Mouse (Mus musculus) forebrain, embryonic 13.5 days (tissue): ENCODE data around the gene Cherp. TPM values are rescaled to one million over a fixed set of nuclear protein-coding genes. Genes with fewer than 3 reads are reported as not detected.

Experiments used
- ATAC-seq: fragments of 200-750 bp; cut with Nextera tagmentation; 2 replicates; pipeline ENCODE4 v1.8.0; 2017
- H3K27ac ChIP-seq: fragments of 300-500 bp; sonication (generic); 2 replicates; pipeline ENCODE4 v1.5.1; 2015; ENCODE audit warnings: inconsistent platforms, mild to moderate bottlenecking, moderate library complexity
- H3K27me3 ChIP-seq: fragments of 300-500 bp; sonication (generic); 2 replicates; pipeline ENCODE4 v1.6.1; 2015; ENCODE audit warnings: mild to moderate bottlenecking, inconsistent platforms
- H3K36me3 ChIP-seq: fragments of 300-500 bp; sonication (generic); 2 replicates; pipeline ENCODE4 v1.6.1; 2015; ENCODE audit warnings: mild to moderate bottlenecking, inconsistent platforms; ENCODE audit not compliant: poor library complexity, severe bottlenecking
- H3K4me1 ChIP-seq: fragments of 300-500 bp; sonication (generic); 2 replicates; pipeline ENCODE4 v1.6.1; 2015; ENCODE audit warnings: inconsistent platforms
- H3K4me2 ChIP-seq: fragments of 300-500 bp; sonication (generic); 2 replicates; pipeline ENCODE4 v1.6.1; 2015; ENCODE audit warnings: inconsistent platforms, mild to moderate bottlenecking, moderate library complexity
- H3K4me3 ChIP-seq: fragments of 300-500 bp; sonication (generic); 2 replicates; pipeline ENCODE4 v1.5.1; 2015; ENCODE audit warnings: mild to moderate bottlenecking, inconsistent platforms
- H3K9ac ChIP-seq: fragments of 300-500 bp; sonication (generic); 2 replicates; pipeline ENCODE4 v1.6.1; 2015; ENCODE audit warnings: mild to moderate bottlenecking, inconsistent platforms
- H3K9me3 ChIP-seq: fragments of 300-500 bp; sonication (generic); replicated peaks from 2 replicates; pipeline ENCODE4 v1.6.1; 2016; ENCODE audit warnings: inconsistent platforms
- WGBS: fragments of 180-500 bp; shearing (Covaris S2); methylation state at CpG from one replicate; pipeline ENCODE4 v1.1.7; 2015; 5-methylcytosine and 5-hydroxymethylcytosine counted together
- polyA plus RNA-seq: library from polyadenylated mRNA; unstranded; fragments of >200 nt; fragmentation: Nextera tagmentation; extraction: Ambion mirVana; gene quantifications from 2 replicates; pipeline ENCODE4 v1.2.1, GENCODE M21; 2015

The Cherp gene
- polyA plus RNA-seq, 1 experiment from 2014 or later: 48.4 TPM

GRCm38 (mm10) chr8:72464211-72464610, 10.8 kb downstream of the Cherp start:
- 97% methylated on average over 10 of the region's 10 CpGs for WGBS
- ATAC-seq: no peak
- no peak overlapping the region for H3K27ac ChIP-seq
- no peak overlapping the region for H3K9ac ChIP-seq
- H3K9me3 ChIP-seq: no peaks in the 10 kb centered on the region
- H3K27me3 ChIP-seq: no peaks in the 10 kb centered on the region
- H3K36me3 ChIP-seq: peaks cover 100% of the 10 kb centered on the region
- no peak overlapping the region for H3K4me2 ChIP-seq
- no peaks in the 10 kb centered on the region for H3K4me1 ChIP-seq
- H3K4me3 ChIP-seq: no peak overlapping the region

GRCm38 (mm10) chr8:72459881-72460533, 15.0 kb downstream of the Cherp start:
- 0 out of 2 replicates have a peak, but pooled peaks have one; percentile 14 for ATAC-seq
- no peaks in the 10 kb centered on the region for H3K9me3 ChIP-seq
- 93% methylated on average over 4 of the region's 4 CpGs for WGBS
- H3K36me3 ChIP-seq: peaks cover 91% of the 10 kb centered on the region
- H3K4me3 ChIP-seq: no peak overlapping the region
- no peaks in the 10 kb centered on the region for H3K4me1 ChIP-seq
- no peak overlapping the region for H3K27ac ChIP-seq
- H3K27me3 ChIP-seq: no peaks in the 10 kb centered on the region
- no peak overlapping the region for H3K9ac ChIP-seq
- no peak overlapping the region for H3K4me2 ChIP-seq

- no peak for ATAC-seq
- Histone ChIP-seq H3K27ac (no peak overlapping the region), H3K9ac (no peak overlapping the region), H3K4me2 (no peak overlapping the region), H3K36me3 (peaks cover 91% of the 10 kb centered on the region), H3K4me1 (no peaks in the 10 kb centered on the region), H3K9me3 (0 out of 2 replicates have a peak, but pooled peaks cover 2% of the 10 kb centered on the region), H3K27me3 (no peaks in the 10 kb centered on the region), H3K4me3 (no peak overlapping the region)
- WGBS: 90% methylated on average over 6 of the region's 6 CpGs
These were observed 16.6 kb downstream of the Cherp start for GRCm38 (mm10) chr8:72458457-72458856.

- Histone ChIP-seq H3K9ac (no peak overlapping the region), H3K4me2 (no peak overlapping the region), H3K27ac (no peak overlapping the region), H3K4me3 (no peak overlapping the region), H3K36me3 (peaks cover 91% of the 10 kb centered on the region), H3K4me1 (no peaks in the 10 kb centered on the region), H3K9me3 (0 out of 2 replicates have a peak, but pooled peaks cover 2% of the 10 kb centered on the region), H3K27me3 (no peaks in the 10 kb centered on the region)
- WGBS: 89% methylated on average over 3 of the region's 3 CpGs
- ATAC-seq: no peak
These were observed 17.2 kb downstream of the Cherp start for GRCm38 (mm10) chr8:72457806-72458205.

- H3K4me1 ChIP-seq: no peaks in the 10 kb centered on the region
- H3K4me3 ChIP-seq: no peak overlapping the region
- no peak overlapping the region for H3K27ac ChIP-seq
- H3K9ac ChIP-seq: no peak overlapping the region
- ATAC-seq: no peak
- H3K9me3 ChIP-seq: 0 out of 2 replicates have a peak, but pooled peaks cover 2% of the 10 kb centered on the region
- peaks cover 89% of the 10 kb centered on the region for H3K36me3 ChIP-seq
- H3K4me2 ChIP-seq: no peak overlapping the region
- H3K27me3 ChIP-seq: no peaks in the 10 kb centered on the region
- 96% methylated on average over 4 of the region's 4 CpGs for WGBS
These were observed 19.7 kb downstream of the Cherp start for GRCm38 (mm10) chr8:72455317-72455716.

GRCm38 (mm10) chr8:72453904-72454303, 21.1 kb downstream of the Cherp start:
- no peaks in the 10 kb centered on the region for H3K27me3 ChIP-seq
- no peaks in the 10 kb centered on the region for H3K4me1 ChIP-seq
- H3K9ac ChIP-seq: no peak overlapping the region
- H3K9me3 ChIP-seq: 0 out of 2 replicates have a peak, but pooled peaks cover 2% of the 10 kb centered on the region
- no peak overlapping the region for H3K27ac ChIP-seq
- H3K4me3 ChIP-seq: no peak overlapping the region
- no peak overlapping the region for H3K4me2 ChIP-seq
- H3K36me3 ChIP-seq: peaks cover 89% of the 10 kb centered on the region
- ATAC-seq: no peak
- 98% methylated on average over 2 of the region's 2 CpGs for WGBS

- Histone ChIP-seq H3K36me3 (peaks cover 83% of the 10 kb centered on the region), H3K4me1 (peaks cover 10% of the 10 kb centered on the region; the same call in 1 of the 2 replicates), H3K9me3 (0 out of 2 replicates have a peak, but pooled peaks cover 2% of the 10 kb centered on the region), H3K9ac (no peak overlapping the region), H3K4me3 (no peak overlapping the region), H3K27ac (no peak overlapping the region), H3K27me3 (no peaks in the 10 kb centered on the region), H3K4me2 (no peak overlapping the region)
- ATAC-seq: no peak
- 93% methylated on average over 8 of the region's 8 CpGs for WGBS
These were observed 23.5 kb downstream of the Cherp start for GRCm38 (mm10) chr8:72451516-72451915.

GRCm38 (mm10) chr8:72445071-72445470, 30.0 kb downstream of the Cherp start:
- peaks cover 26% of the 10 kb centered on the region for H3K4me1 ChIP-seq
- WGBS: 93% methylated on average over 6 of the region's 6 CpGs

GRCm38 (mm10) chr8:72443994-72444350, 31.1 kb downstream of the Cherp start:
- peak; percentile 67; the same call in 1 of the 2 replicates for ATAC-seq
- peaks cover 14% of the 10 kb centered on the region for H3K36me3 ChIP-seq
- 48% methylated on average over 6 of the region's 6 CpGs for WGBS

More at GRCm38 (mm10) chr8:72445071-72445470, 30.0 kb downstream of the Cherp start:
- ATAC-seq: no peak
- no peak overlapping the region for H3K4me2 ChIP-seq
- no peaks in the 10 kb centered on the region for H3K27me3 ChIP-seq
- H3K36me3 ChIP-seq: peaks cover 25% of the 10 kb centered on the region
- no peak overlapping the region for H3K4me3 ChIP-seq
- no peaks in the 10 kb centered on the region for H3K9me3 ChIP-seq
- no peak overlapping the region for H3K27ac ChIP-seq
- no peak overlapping the region for H3K9ac ChIP-seq

GRCm38 (mm10) chr8:72443338-72443993, 31.6 kb downstream of the Cherp start, which contains the start of the genes Calr3 and 1700030K09Rik:
Calr3 (minus strand) TSS chr8:72443870.
1700030K09Rik (plus strand) TSS chr8:72443880.
- peak; percentile 100 for ATAC-seq
- 5% methylated on average over 34 of the region's 34 CpGs for WGBS
- peaks cover 26% of the 10 kb centered on the region for H3K4me1 ChIP-seq

More at GRCm38 (mm10) chr8:72443994-72444350, 31.1 kb downstream of the Cherp start:
- H3K4me3 ChIP-seq: peak overlapping the region; percentile 49
- no peak overlapping the region for H3K27ac ChIP-seq
- H3K9me3 ChIP-seq: no peaks in the 10 kb centered on the region
- H3K4me1 ChIP-seq: peaks cover 26% of the 10 kb centered on the region
- peak overlapping the region; percentile 72 for H3K9ac ChIP-seq
- H3K4me2 ChIP-seq: peak overlapping the region; percentile 68
- H3K27me3 ChIP-seq: no peaks in the 10 kb centered on the region

GRCm38 (mm10) chr8:72438248-72439015, 36.6 kb downstream of the Cherp start:
- H3K4me3 ChIP-seq: no peak overlapping the region
- no peaks in the 10 kb centered on the region for H3K36me3 ChIP-seq
- ATAC-seq: no peak
- no peaks in the 10 kb centered on the region for H3K27me3 ChIP-seq
- no peak overlapping the region for H3K4me2 ChIP-seq
- 72% methylated on average over 8 of the region's 8 CpGs for WGBS
- no peak overlapping the region for H3K9ac ChIP-seq
- no peak overlapping the region for H3K27ac ChIP-seq
- no peaks in the 10 kb centered on the region for H3K9me3 ChIP-seq
- H3K4me1 ChIP-seq: peaks cover 6% of the 10 kb centered on the region; the same call in 1 of the 2 replicates

More at GRCm38 (mm10) chr8:72443338-72443993, 31.6 kb downstream of the Cherp start, which contains the start of the genes Calr3 and 1700030K09Rik:
- Histone ChIP-seq H3K4me3 (peak within 1 kb of the TSS; percentile 49), H3K27me3 (no peaks in the 10 kb centered on the region), H3K9me3 (no peaks in the 10 kb centered on the region), H3K27ac (no peak within 1 kb of the TSS), H3K36me3 (peaks cover 14% of the 10 kb centered on the region), H3K4me2 (peak within 1 kb of the TSS; percentile 68), H3K9ac (peak within 1 kb of the TSS; percentile 72)
